Mouse (Mus musculus): ENCODE data around the gene Nhlrc4.

Nhlrc4 gene

DNA sequence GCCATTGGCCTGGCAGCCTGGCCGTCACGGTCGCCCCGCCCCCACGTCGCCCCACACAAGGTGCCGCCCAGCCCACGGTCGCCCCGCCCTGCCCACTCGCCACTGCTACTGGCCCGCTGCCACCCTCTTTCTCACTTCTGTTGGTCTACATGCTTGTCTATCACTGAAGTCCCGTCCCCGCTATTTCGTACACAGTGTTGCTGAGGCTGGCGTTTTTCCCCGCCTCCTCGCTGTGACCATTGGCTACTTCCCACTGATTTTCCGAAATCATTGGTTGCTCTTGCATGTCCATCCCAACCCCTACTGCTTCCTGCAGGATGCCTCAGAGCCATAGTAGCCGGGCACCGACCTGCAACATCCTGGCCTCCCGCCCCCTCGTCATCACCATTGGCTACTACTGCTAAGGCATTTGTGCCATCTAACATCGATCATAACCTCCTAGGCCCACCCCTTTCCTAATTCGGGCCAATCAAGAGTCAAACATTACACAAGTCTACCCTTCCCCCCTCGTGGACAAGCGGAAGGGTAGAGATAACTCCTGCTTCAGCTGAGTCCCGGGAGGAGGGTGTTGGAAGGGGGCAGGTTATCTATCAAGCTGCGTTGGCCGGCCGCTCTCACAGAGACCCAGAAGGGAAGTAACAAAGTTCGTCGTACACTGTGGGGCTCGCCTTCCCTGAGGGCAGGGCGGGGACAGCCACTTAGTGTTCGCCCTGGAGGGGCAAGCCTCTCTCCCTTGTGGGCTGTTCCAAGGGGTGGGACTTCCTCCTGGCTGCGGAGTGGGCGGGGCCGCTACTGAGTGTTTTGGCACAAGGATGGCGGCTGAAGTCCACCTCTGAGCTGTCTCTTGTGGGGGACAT, 24.7 kb downstream of the Nhlrc4 start:
- DNase-seq, result peak; percentile 100

DNA sequence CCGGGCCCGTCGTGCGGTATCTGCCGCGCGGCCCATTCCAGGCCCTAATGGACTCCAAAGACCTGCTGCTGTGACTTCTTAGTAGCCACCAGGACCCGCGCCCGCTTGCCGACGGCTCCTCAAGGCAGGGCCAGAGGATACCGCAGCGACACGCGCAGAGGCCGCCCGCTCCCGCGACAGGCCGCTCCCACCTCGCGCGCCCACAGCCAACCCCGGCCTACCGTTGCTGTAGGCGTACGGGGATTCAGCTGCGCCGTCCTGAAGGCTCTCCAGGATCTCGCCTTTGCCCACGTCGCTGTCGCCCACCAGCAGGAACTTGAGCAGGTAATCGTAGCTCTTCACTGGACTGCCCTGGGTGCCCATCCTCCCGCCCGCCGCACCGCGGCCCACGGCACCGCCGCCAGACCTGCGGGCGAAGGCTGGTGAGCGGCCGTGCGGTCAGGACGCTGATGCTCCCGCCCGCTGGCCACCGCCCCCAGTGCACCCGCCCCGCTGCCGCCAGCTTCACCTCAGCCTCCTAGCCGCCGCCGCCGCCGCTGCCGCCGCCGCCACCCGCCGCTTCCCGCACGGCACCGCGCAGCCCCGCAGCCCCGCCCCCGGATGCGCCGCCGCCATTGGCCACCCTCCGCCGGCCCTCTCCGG, 25.5 kb downstream of the Nhlrc4 start, which contains the start of gene Rab40c:
Rab40c (minus strand) TSS at position 584 of the 642 bp plus-strand sequence.
- peak; percentile 28 for DNase-seq

DNA sequence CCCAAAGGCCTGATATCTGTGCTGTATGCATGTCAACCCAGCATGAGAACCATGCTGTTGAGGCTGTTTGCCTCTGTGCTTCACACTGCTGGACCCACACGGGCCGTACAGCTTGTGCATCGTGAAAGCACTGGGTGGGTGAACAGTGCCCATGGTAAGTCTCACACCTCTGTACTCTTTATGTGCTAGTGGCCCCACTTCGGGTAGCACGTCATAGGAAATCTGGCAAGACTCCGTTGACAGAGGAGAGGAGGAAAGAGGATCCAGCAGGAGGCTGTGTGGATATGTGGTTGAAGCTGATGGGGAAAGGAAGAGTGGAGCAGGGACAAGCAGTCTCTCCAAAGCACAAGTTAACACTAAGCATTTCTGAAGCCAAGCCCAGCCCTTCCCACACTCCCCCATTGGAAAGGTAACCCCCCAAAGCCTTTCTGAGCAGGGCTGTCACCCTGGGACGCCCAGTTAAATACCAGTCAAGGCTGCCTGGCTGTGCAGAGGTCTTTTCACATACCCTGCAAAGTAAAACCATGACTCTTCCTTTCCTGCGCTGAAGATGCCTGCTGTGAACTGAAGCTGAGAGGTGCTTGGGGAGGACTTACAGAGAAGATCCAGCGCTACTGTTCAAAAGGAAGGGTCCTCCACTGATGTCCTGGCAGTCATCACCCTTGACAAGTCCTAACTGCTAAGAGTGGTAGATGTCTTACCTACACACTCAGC, 26.6 kb downstream of the Nhlrc4 start:
- DNase-seq, result no peak

DNA sequence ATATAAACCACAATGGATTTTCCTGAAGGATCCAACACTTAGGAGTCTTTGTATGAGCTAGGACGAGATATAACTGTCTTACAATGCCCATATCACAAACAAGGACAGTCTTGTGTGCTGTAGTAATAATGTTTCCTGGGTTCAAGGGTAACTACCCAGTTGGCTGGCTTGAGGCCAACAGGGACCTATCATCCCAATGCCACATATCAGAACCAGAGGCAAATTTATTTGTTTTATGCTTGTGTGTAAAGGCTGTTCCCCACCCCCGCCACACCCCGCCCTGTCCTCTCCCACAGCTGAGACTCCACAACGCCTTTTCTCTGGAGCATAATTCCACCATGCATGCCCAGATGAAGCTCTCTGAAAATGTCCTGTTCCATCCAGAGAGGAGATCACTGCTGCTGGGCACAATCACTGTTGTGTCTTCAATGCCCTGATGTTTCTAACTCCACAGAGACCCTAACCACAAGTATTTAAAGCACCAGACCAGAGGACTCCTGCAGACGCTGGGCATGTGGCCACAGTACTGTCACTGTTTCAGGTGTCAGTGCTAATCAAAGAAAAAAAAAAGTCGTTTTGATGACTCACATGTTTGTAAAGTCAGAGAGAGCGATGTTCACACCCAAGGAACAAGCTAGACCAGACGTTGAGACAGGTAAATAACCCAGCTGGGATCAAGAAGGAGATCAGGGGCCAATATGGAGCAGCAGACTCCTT, 27.7 kb downstream of the Nhlrc4 start:
- no peak for DNase-seq

DNA sequence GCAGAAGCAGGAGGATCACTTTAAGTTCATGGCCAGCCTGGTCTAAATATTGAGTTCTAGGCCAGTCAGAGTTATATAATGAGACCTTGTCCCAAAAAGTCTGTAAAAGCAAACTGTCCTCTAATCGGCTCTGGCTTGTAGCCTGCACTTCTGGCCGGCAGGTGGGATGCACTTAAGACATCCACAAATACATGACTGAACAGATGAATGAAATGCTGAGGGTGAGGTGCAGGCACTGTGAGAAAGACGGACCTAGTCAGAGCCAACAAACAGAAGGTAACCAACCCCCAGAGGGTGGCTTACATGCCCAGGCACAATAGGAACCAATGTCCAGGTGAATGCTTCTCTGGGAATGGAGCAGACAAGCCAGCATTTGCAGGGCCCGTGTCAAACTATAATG, 30.5 kb downstream of the Nhlrc4 start:
- no peak for DNase-seq

DNA sequence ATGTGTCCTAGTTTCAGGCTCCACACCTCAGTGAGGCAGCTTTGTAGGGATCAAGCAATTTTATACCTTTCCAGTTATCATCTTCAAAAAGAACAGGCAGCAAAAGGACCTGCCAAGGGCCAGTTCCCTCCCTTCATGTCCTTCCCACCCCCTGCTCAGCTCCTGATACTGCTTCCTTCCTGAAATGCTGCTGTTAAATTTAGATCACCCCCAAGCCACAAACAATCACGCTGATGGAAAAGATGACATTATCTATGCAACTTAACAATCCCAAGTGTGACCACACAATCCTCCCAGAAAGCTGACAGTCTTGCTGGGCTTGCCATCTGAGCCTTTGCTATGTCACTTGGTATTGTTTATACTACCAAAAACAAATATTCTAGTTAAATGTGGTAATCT, 30.9 kb downstream of the Nhlrc4 start:
- DNase-seq, result peak; percentile 54

DNA sequence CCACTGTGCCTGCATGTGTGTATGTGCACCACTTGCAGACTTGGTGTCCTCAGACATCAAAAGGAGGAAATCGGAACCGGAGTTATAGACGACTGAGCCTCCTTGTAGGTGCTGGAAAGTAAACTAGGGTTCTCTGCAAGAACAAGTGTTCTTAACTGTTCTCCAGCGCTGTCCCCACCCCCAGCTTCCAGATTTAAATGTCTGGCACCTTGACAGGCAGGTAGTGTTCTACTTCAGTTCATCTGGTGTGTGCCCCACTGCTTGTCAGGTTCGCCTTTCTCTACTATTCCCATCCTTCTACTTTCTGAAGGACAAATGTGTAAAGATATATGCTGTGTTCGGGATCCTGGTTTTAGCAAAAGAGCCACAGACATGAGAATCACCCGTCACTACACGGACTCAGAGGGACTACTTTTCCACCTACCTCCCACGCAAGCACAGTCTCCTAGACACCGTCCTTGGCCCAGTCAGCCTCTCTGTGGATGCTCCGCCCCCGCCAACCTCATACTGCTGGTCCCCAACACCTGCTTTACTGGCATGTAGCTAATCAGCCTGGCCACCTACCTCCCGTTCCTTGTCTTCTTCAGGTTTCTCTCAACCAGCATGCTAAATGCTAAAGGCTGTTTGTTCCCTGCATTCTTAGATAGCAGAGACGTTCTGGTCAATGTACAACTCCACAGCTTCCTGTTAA, 31.4 kb downstream of the Nhlrc4 start:
- DNase-seq, result peak; percentile 70

DNA sequence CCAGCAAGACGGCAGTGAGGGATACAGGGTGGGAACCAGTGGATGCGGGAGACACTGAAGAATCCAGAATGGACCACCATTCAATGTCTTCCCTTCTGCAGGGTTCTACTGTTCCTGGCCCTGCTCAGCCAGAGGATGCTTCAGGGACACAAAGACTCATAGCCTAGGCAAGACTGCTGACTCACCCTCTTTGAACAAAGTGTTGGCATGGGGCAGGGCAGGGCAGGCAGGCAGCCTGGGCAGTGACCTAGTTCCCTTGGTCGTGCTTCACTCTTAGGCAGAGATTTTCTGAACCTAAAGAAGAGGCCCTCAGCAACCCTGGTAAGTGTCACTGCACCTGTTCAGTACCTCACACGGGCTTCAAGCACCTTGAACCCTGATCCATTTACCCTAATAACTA, 32.9 kb downstream of the Nhlrc4 start:
- peak; percentile 61 for DNase-seq

DNA sequence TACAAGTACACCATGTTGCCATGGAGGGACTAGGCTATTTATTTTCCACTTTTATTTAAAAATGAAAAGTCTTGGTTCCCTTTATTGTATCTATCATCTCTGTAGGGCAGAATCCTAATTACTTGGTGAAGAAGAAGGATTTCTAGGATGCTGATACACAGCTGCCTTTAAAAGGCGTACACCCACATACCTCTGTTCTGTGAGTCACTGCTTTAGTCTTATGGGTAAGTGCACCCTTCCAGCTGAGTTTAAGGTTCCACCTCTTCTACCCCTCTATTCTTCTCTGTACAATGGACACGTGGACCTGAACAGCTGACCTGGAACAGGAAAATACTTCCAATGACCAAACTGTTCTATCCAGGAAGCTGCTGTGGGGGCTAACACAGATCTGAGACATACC, 37.1 kb downstream of the Nhlrc4 start:
- no peak for DNase-seq

DNA sequence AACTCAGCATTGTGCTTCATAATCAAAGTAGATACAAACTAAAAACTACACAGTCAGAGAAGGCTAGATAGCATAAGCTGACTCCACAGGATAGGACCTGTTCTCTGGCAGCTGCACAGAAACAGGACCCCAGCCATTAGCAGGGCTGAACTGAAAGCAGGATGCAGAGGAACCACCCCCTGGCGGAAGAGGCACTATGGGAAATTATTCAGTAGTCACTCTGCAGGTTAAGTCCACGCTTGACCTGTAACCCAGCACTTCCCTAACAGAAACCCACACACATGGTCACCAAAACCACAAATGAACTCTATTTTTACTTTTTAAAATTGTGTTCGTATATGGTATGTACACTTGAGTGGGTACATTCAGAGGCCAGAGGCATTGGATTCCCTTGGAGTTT, 41.7 kb downstream of the Nhlrc4 start:
- no peak for DNase-seq

DNA sequence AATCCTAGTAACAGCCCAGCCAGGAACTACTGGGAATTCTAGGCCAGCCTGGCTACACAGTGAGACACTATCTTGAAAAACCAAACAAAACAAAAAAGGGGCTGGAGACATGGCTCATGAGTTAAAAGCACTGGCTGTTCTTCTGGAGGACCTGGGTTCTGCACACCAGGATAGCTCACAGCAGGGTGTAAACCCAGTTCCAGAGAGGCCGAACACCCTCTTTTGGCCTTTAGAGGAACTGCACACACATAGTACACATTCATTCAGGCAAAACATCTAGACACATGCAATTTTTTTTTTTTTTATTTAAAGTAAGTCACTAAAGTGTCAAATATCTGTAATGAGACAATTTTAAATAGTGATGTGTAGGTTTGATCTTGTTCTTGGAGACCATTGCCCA, 44.6 kb downstream of the Nhlrc4 start:
- DNase-seq, result no peak

DNA sequence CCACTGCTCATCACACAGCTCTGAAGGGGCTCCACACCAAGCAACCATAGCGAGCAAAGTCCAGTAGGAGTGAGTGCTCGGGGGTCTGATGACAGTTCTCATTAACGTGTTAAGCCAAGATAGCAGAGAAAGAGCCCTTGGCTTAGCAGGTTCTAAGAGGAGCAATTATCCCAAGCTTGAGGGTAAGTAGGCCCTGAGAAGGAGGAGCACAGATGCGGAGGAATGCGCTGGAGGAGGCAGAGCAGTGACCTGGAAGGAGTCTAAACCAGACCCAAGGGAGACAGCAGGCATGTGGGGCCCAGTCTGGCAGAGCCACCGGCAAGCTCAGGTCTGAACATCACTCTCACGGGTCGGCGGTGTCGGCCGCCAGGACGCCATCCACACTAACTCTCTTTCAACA, 48.9 kb downstream of the Nhlrc4 start:
- no peak for DNase-seq

DNA sequence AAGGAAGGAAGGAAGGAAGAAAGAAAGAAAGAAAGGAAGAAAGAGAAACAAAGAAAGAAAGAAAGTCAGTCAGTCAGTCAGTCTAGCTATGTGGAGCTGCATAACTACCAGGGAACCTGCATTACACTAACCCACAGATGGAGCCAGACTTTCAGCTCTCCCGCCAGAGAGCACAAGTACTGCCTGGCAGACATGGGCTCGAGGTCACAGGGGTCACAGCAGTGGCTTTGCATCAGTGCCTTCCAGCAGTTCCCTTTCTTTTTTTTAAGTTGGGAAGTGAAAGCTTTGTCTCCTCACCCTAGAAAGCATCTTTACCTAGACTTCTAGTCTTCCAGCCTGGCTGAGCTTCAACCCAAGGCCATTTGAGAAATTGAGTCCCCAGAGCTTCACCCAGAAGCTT, 49.3 kb downstream of the Nhlrc4 start:
- no peak for DNase-seq

DNA sequence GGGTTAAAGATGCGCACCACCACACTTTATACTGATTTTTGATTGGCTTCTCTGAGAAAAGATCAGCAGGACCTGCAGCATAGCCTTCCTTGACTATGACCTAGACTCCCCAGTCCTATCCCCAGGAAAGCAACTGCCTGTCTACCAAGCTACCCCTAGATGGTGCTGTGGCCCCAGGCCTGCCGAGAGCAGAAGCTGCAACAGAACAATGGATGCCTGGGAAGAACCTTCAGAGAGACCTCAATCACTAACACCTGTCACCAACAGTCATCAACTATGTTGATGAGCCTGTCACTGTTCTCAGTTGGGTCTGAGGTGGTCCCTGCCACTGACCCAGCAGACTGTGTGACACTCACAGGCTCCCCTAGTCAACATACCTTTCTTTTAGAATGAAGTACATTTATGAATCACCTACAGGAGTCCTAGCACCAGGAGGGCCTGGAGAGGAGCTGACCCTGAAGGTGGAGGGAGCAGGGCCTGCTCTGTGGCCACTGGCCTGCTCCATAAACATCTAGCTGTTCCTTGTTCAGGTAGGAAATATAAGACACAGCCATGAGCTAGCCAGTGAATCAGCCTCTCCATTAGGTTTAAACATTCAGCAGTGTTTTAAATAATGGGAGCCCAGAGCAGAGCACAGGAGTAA, 50.7 kb downstream of the Nhlrc4 start:
- DNase-seq, result peak; percentile 79
